Mouse (Mus musculus) retina, embryonic 14.5 days (tissue): Measurements from ENCODE around the gene Tm2d1.

Source experiments
- DNase-seq: peaks from one replicate; pipeline ENCODE4 v3.0.0-alpha.2; 2015; ENCODE audit warnings: low spot score

The Tm2d1 gene

DNA sequence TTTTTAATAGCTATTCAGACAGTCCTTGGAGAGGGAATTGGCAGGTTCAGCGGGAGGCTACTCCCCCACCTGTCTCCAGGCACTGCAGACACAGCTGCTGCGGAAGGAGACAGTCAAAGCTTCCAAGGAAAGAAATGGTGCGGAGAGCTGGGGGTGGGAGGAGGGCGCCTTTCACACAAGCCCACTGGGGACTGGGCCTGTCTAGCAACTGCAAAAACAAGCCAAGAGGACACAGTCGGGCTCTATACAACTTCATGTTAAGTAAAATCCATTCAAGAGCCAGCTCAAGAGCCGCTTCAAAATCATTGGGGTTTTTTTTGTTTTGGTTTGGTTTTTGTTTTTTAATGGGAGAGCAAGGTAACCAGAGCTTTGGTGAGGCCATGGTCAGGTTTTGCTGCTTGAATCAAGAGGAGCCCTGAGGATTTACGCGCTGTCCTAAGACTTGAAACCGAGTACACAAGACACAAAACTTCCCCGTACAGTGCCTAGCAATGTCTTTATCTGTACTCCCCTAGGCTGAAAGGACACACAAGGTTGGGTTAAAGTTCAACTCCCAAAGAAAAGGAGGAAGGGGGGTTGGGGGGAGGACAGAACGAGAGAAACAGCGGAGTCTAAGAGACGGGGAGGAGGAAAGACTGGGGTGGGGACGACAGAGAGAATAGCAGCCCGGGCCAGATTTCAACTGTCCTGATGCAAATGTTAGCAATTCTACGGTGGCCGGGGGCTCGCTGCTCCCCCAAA lies 61.6 kb downstream of the Tm2d1 start:
- DNase-seq = peak; percentile 61

DNA sequence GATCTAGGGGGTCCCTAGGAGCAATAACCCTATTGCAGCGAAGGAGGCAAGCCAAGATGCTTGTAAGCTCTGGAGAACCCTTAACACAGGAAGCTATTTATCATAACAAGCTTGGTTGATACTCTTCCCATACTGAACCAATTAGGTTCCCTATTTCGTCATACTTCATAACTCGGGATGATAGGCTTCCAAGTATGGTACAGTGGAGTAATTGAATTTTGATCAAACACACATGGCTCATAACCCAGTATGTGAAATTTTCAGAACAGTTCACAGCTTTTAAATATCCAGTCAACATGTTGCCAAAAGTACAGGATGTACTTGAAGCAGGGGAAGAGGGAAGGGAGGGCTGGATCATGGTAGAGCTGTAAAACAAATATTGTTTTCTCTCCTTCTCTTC lies 64.3 kb downstream of the Tm2d1 start:
- no peak for DNase-seq

DNA sequence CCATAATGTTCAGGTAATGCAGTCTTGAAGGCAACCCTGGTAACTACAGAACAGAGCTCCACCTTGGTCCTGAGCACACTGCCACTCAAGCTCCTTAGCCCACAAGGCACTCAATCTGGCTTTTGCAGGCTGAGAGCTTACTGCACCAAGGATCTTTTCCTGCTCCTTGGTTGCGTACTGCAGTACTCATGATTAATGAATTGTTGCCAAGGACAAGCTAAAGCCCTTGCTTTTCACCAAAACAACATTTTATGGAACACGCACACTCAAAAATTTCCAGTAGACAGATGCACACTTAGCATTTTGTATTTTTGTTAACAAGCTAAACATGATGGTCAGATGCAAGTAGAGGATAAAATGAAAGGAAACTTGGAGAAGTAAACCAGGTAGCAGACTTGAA lies 66.0 kb downstream of the Tm2d1 start:
- no peak for DNase-seq
